In the genomic region with DNA sequence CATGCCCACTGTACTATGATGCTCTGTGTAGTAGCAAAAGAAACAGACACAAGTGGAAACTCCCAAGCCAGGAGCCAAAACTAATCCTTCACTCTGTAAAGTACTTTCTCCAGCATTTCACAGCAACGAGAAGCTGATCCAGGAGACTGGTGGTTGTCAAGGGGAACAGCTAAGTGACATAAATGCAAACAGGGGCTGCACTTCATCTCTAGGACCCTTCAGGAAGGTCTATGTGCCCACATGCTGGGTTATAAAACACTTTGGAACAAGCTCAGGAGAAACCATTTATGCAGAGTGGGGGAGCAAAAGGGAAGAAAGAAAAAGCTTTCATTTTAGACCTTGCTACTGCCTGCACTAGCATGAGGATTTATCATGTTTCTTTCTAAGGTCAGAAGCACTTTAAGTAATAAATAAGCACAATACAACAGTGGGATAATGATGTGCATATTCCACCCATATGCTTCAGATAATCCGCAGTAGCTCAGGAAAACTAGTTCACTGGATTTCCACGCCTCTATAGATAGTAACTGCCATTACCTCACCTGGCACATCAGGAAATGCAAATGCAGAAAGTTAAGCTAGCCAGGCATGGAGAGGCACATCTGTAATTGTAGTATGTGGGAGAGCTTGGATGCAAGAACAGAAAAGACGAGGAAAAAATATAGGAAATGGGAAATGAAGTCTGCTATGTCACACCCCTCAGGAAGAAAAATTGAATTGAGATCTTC, we compare ENCODE assay signal across 21 mouse cellular contexts.
"Had no signal": no experiment of that assay in that cellular context is flagged by ENCODE, and none has a peak within 500 bp of the region (broad histone marks: within the 10 kb centered on the region; RNA-seq: fewer than 3 reads in every experiment).

No protein-coding gene starts in this region.

- H3K36me3 ChIP-seq: limb, embryonic 10.5 days; limb, embryonic 13.5 days; liver, embryonic 12.5 days; liver, embryonic 15.5 days; midbrain, embryonic 13.5 days had no signal

- ATAC-seq: inflammation-experienced regulatory T-cells, adult 6 months; intestine, embryonic 16.5 days; liver, embryonic 12.5 days; midbrain, embryonic 13.5 days had no signal

- H3K27ac ChIP-seq: limb, embryonic 10.5 days; limb, embryonic 13.5 days; liver, embryonic 12.5 days; liver, embryonic 15.5 days; macrophage; midbrain, embryonic 13.5 days; stomach, postnatal 0 days had no signal

- H3K9me3 ChIP-seq: limb, embryonic 10.5 days; limb, embryonic 13.5 days; liver, embryonic 12.5 days; liver, embryonic 15.5 days; midbrain, embryonic 13.5 days had no signal

- DNase-seq: kidney, adult 18-20 months; kidney, adult 9 months; kidney, postnatal 14 days; kidney, postnatal 4 days; layer of hippocampus, adult 9-11 months; liver; right cerebral cortex, adult 18-20 months; right cerebral cortex, postnatal 14 days; right cerebral cortex, postnatal 4 days; thymus, adult 2 months; thymus, postnatal 14 days; thymus, postnatal 4 days had no signal

- H3K9ac ChIP-seq: limb, embryonic 13.5 days; liver, embryonic 12.5 days; liver, embryonic 15.5 days; midbrain, embryonic 13.5 days had no signal

- H3K4me2 ChIP-seq: limb, embryonic 13.5 days; liver, embryonic 12.5 days; liver, embryonic 15.5 days; midbrain, embryonic 13.5 days had no signal

- H3K4me1 ChIP-seq: limb, embryonic 10.5 days; liver, embryonic 12.5 days; liver, embryonic 15.5 days; midbrain, embryonic 13.5 days had no signal

- H3K4me3 ChIP-seq: limb, embryonic 10.5 days; limb, embryonic 13.5 days; liver, embryonic 12.5 days; liver, embryonic 15.5 days; midbrain, embryonic 13.5 days had no signal

- H3K27me3 ChIP-seq: limb, embryonic 13.5 days; liver, embryonic 12.5 days; liver, embryonic 15.5 days; midbrain, embryonic 13.5 days had no signal
